Mouse (Mus musculus): ENCODE results near the gene Ccdc169. TPM values are rescaled to one million over a fixed set of nuclear protein-coding genes. Genes with fewer than 3 reads are reported as not detected.
"Not testable (repeated sequence)": the region's sequence is repeated elsewhere in the genome, so short reads cannot be mapped to it uniquely, and the experiment has no call there.

Ccdc169 gene
- polyA plus RNA-seq, 1 experiment = not detected

GRCm38 (mm10) chr3:55181766-55182165 is 44.6 kb downstream of the Ccdc169 start, which contains the start of gene Sohlh2:
Sohlh2 (plus strand) TSS chr3:55182028.
- no peak for TF ChIP-seq CTCF (IDR thresholded peaks at IDR 0.05; ENCODE audit: low read depth, low read length)
- no peak for TF ChIP-seq POLR2A (IDR thresholded peaks at IDR 0.05; ENCODE audit: borderline replicate concordance, low read depth, low read length)
- Histone ChIP-seq H3K27ac (ENCODE audit: insufficient read depth, low read depth, low read length) (no peak within 1 kb of the TSS), H3K4me3 (ENCODE audit: insufficient read depth, low read length) (no peak within 1 kb of the TSS), H3K4me1 (ENCODE audit: control insufficient read depth, insufficient read depth, low read length) (no peaks in the 10 kb centered on the region)

GRCm38 (mm10) chr3:55191668-55192067 is 54.5 kb downstream of the Ccdc169 start:
- Histone ChIP-seq H3K27ac (ENCODE audit: insufficient read depth, low read depth, low read length) (no peak overlapping the region), H3K4me3 (ENCODE audit: insufficient read depth, low read length) (no peak overlapping the region), H3K4me1 (ENCODE audit: control insufficient read depth, insufficient read depth, low read length) (no peaks in the 10 kb centered on the region)
- TF ChIP-seq POLR2A (IDR thresholded peaks at IDR 0.05; ENCODE audit: borderline replicate concordance, low read depth, low read length) (no peak), CTCF (IDR thresholded peaks at IDR 0.05; ENCODE audit: low read depth, low read length) (no peak)

- Histone ChIP-seq H3K4me3 (ENCODE audit: insufficient read depth, low read length) (no peak overlapping the region), H3K27ac (ENCODE audit: insufficient read depth, low read depth, low read length) (no peak overlapping the region), H3K4me1 (ENCODE audit: control insufficient read depth, insufficient read depth, low read length) (no peaks in the 10 kb centered on the region)
- TF ChIP-seq POLR2A (IDR thresholded peaks at IDR 0.05; ENCODE audit: borderline replicate concordance, low read depth, low read length) = no peak
- no peak for TF ChIP-seq CTCF (IDR thresholded peaks at IDR 0.05; ENCODE audit: low read depth, low read length)
Observed at GRCm38 (mm10) chr3:55193351-55193750, 56.2 kb downstream of the Ccdc169 start.

GRCm38 (mm10) chr3:55194792-55195191 is 57.7 kb downstream of the Ccdc169 start:
- H3K27ac ChIP-seq (ENCODE audit: insufficient read depth, low read depth, low read length) = no peak overlapping the region
- TF ChIP-seq CTCF (IDR thresholded peaks at IDR 0.05; ENCODE audit: low read depth, low read length) = no peak
- no peak for TF ChIP-seq POLR2A (IDR thresholded peaks at IDR 0.05; ENCODE audit: borderline replicate concordance, low read depth, low read length)
- H3K4me1 ChIP-seq (ENCODE audit: control insufficient read depth, insufficient read depth, low read length) = no peaks in the 10 kb centered on the region
- H3K4me3 ChIP-seq (ENCODE audit: insufficient read depth, low read length) = no peak overlapping the region

- Histone ChIP-seq H3K27ac (ENCODE audit: insufficient read depth, low read depth, low read length) (no peak overlapping the region), H3K4me1 (ENCODE audit: control insufficient read depth, insufficient read depth, low read length) (no peaks in the 10 kb centered on the region), H3K4me3 (ENCODE audit: insufficient read depth, low read length) (no peak overlapping the region)
- TF ChIP-seq POLR2A (IDR thresholded peaks at IDR 0.05; ENCODE audit: borderline replicate concordance, low read depth, low read length) (no peak), CTCF (IDR thresholded peaks at IDR 0.05; ENCODE audit: low read depth, low read length) (no peak)
Observed at GRCm38 (mm10) chr3:55195581-55196327, 58.6 kb downstream of the Ccdc169 start.

GRCm38 (mm10) chr3:55196328-55196710 is 59.2 kb downstream of the Ccdc169 start:
- Histone ChIP-seq H3K4me3 (ENCODE audit: insufficient read depth, low read length) (no peak overlapping the region), H3K4me1 (ENCODE audit: control insufficient read depth, insufficient read depth, low read length) (no peaks in the 10 kb centered on the region), H3K27ac (ENCODE audit: insufficient read depth, low read depth, low read length) (no peak overlapping the region)
- no peak for TF ChIP-seq CTCF (IDR thresholded peaks at IDR 0.05; ENCODE audit: low read depth, low read length)
- TF ChIP-seq POLR2A (IDR thresholded peaks at IDR 0.05; ENCODE audit: borderline replicate concordance, low read depth, low read length) = no peak

- not testable (repeated sequence) for H3K4me1 ChIP-seq (ENCODE audit: control insufficient read depth, insufficient read depth, low read length); H3K4me3 ChIP-seq (ENCODE audit: insufficient read depth, low read length); H3K27ac ChIP-seq (ENCODE audit: insufficient read depth, low read depth, low read length)
Observed at GRCm38 (mm10) chr3:55203621-55204020, 66.5 kb downstream of the Ccdc169 start.

- Histone ChIP-seq H3K4me3 (ENCODE audit: insufficient read depth, low read length) (no peak overlapping the region), H3K27ac (ENCODE audit: insufficient read depth, low read depth, low read length) (no peak overlapping the region), H3K4me1 (ENCODE audit: control insufficient read depth, insufficient read depth, low read length) (no peaks in the 10 kb centered on the region)
- TF ChIP-seq POLR2A (IDR thresholded peaks at IDR 0.05; ENCODE audit: borderline replicate concordance, low read depth, low read length) (no peak), CTCF (IDR thresholded peaks at IDR 0.05; ENCODE audit: low read depth, low read length) (no peak)
Observed at GRCm38 (mm10) chr3:55206413-55206812, 69.3 kb downstream of the Ccdc169 start.

- H3K4me1 ChIP-seq (ENCODE audit: control insufficient read depth, insufficient read depth, low read length) = no peaks in the 10 kb centered on the region
- no peak overlapping the region for H3K27ac ChIP-seq (ENCODE audit: insufficient read depth, low read depth, low read length)
- H3K4me3 ChIP-seq (ENCODE audit: insufficient read depth, low read length) = no peak overlapping the region
- TF ChIP-seq CTCF (IDR thresholded peaks at IDR 0.05; ENCODE audit: low read depth, low read length) (no peak), POLR2A (IDR thresholded peaks at IDR 0.05; ENCODE audit: borderline replicate concordance, low read depth, low read length) (no peak)
Observed at GRCm38 (mm10) chr3:55207665-55208064, 70.5 kb downstream of the Ccdc169 start.

GRCm38 (mm10) chr3:55212254-55212653 is 75.1 kb downstream of the Ccdc169 start:
- Histone ChIP-seq H3K4me1 (ENCODE audit: control insufficient read depth, insufficient read depth, low read length) (no peaks in the 10 kb centered on the region), H3K4me3 (ENCODE audit: insufficient read depth, low read length) (no peak overlapping the region), H3K27ac (ENCODE audit: insufficient read depth, low read depth, low read length) (no peak overlapping the region)
- TF ChIP-seq POLR2A (IDR thresholded peaks at IDR 0.05; ENCODE audit: borderline replicate concordance, low read depth, low read length) (no peak), CTCF (IDR thresholded peaks at IDR 0.05; ENCODE audit: low read depth, low read length) (no peak)
